Mouse (Mus musculus): ENCODE data around the gene Ldb1. TPM values are rescaled to one million over a fixed set of nuclear protein-coding genes. Genes with fewer than 3 reads are reported as not detected.
A peak's percentile ranks its signal among the peaks of the same experiment; 100 is the strongest.

The Ldb1 gene
- total RNA-seq, 4 experiments from 2014 or later: 55.5 to 115 (median 89.6) TPM

GRCm38 (mm10) chr19:46044271-46044992 lies 582 bp downstream of the Ldb1 start, which contains the start of gene Pprc1:
Gene Pprc1 (plus strand): TSS chr19:46044886.
- no peak for DNase-seq

GRCm38 (mm10) chr19:46043380-46043779 lies 1.6 kb downstream of the Ldb1 start:
- no peak for DNase-seq

- no peak for DNase-seq
Observed at GRCm38 (mm10) chr19:46042476-46043011, 2.5 kb downstream of the Ldb1 start.

GRCm38 (mm10) chr19:46041933-46042475 lies 3.0 kb downstream of the Ldb1 start:
- DNase-seq: peak; percentile 85

GRCm38 (mm10) chr19:46041299-46041932 lies 3.6 kb downstream of the Ldb1 start:
- DNase-seq: no peak

GRCm38 (mm10) chr19:46040149-46040902 lies 4.7 kb downstream of the Ldb1 start:
- DNase-seq: no peak

- peak; percentile 78 for DNase-seq
Observed at GRCm38 (mm10) chr19:46039478-46039877, 5.5 kb downstream of the Ldb1 start.

GRCm38 (mm10) chr19:46038851-46039260 lies 6.2 kb downstream of the Ldb1 start:
- no peak for DNase-seq

GRCm38 (mm10) chr19:46037925-46038850 lies 6.8 kb downstream of the Ldb1 start:
- no peak for DNase-seq

GRCm38 (mm10) chr19:46037243-46037924 lies 7.6 kb downstream of the Ldb1 start:
- DNase-seq: no peak

- no peak for DNase-seq
Observed at GRCm38 (mm10) chr19:46036477-46037242, 8.4 kb downstream of the Ldb1 start.

GRCm38 (mm10) chr19:46035971-46036370 lies 9.0 kb downstream of the Ldb1 start:
- DNase-seq: no peak

GRCm38 (mm10) chr19:46033911-46034310 lies 11.1 kb downstream of the Ldb1 start:
- DNase-seq: no peak

GRCm38 (mm10) chr19:46032731-46033510 lies 12.1 kb downstream of the Ldb1 start:
- DNase-seq: no peak

- no peak for DNase-seq
Observed at GRCm38 (mm10) chr19:46031689-46032432, 13.2 kb downstream of the Ldb1 start.

- DNase-seq: no peak
Observed at GRCm38 (mm10) chr19:46030196-46030983, 14.6 kb downstream of the Ldb1 start.

- no peak for DNase-seq
Observed at GRCm38 (mm10) chr19:46029652-46030051, 15.4 kb downstream of the Ldb1 start.
